Mouse (Mus musculus): ENCODE results near the gene Pagr1b.

DNA sequence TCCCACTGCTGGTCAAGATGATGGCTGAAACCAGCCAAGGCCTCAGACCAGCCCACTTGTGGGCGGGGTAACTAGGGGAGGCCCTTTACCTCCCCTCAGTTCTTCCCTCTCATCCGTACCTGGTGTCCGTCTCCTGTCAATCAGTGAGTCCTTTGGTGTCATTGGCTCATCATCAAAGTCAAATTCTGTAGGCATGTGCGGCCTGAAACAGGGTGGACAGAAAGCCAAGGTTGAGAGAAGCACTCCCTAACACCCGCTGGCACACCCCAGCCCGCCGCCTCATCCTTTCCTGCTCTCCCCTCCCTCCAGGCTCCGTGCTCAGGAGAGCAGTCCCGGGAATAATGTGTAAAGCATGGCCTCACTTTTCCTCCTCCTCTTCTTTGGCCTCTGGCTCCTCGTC lies 203 bp downstream of the Pagr1b start:
- TF ChIP-seq POLR2A (IDR thresholded peaks at IDR 0.05; ENCODE audit: extremely low read depth, insufficient read depth, low read length) (no peak), CTCF (IDR thresholded peaks at IDR 0.05; ENCODE audit: low read depth, low read length) (no peak)

Measured in liver, adult 2 months (tissue).